Mouse (Mus musculus) macrophage (primary cell): ENCODE results near the gene Gm5773. TPM values are rescaled to one million over a fixed set of nuclear protein-coding genes. Genes with fewer than 3 reads are reported as not detected.
"Not testable (repeated sequence)": the region's sequence is repeated elsewhere in the genome, so short reads cannot be mapped to it uniquely, and the experiment has no call there.

Experiments used
- H3K27ac ChIP-seq: fragments of 350-480 bp; formaldehyde crosslinking; 2 replicates; pipeline ENCODE4 v1.9.0; 2021
- H3K36me3 ChIP-seq: fragments of 350-480 bp; formaldehyde crosslinking; 2 replicates; pipeline ENCODE4 v1.9.0; 2021; ENCODE audit errors: inconsistent target
- H3K4me3 ChIP-seq: fragments of 350-480 bp; formaldehyde crosslinking; 2 replicates; pipeline ENCODE4 v1.9.0; 2021; ENCODE audit errors: inconsistent target
- H3K79me2 ChIP-seq: fragments of 350-480 bp; formaldehyde crosslinking; 2 replicates; pipeline ENCODE4 v1.9.0; 2021; ENCODE audit errors: inconsistent target
- WGBS: methylation state at CpG from one replicate; pipeline ENCODE4 v1.1.7; 2026; ENCODE audit warnings: inconsistent platforms; ENCODE audit not compliant: missing documents; 5-methylcytosine and 5-hydroxymethylcytosine counted together
- polyA plus RNA-seq: library from polyadenylated mRNA; stranded (reverse); fragments of 250-400 nt; gene quantifications from 3 replicates; pipeline ENCODE4 v1.2.4, GENCODE M21; 2018; ENCODE audit warnings: inconsistent platforms
- total RNA-seq, 78 experiments: library from RNA; depleted of rRNA; stranded (reverse); fragments of 250-400 nt; gene quantifications; 1 replicate in 9 of 78; 2 replicates in 24 of 78; 3 replicates in 43 of 78; 4 replicates in 2 of 78; pipeline ENCODE4 v1.2.4; 2018; ENCODE audit warnings: inconsistent platforms in 56 of 78

Gene Gm5773
- total RNA-seq (2018; cell fraction: chromatin; rRNA removed): not detected
- total RNA-seq (2018; cell fraction: cytosol; rRNA removed): not detected
- not detected for total RNA-seq (2018; cell fraction: nucleus; rRNA removed)
- not detected in 3 replicates for polyA plus RNA-seq

GRCm38 (mm10) chr3:93772700-93773099 lies at the start of gene Gm5773:
Gene Gm5773 (plus strand): TSS chr3:93773000.
- not testable (repeated sequence) for H3K36me3 ChIP-seq, H3K79me2 ChIP-seq, H3K4me3 ChIP-seq, H3K27ac ChIP-seq
- 75% methylated on average over 1 of the region's 1 CpGs for WGBS

- WGBS: no CpG with 5 or more reads among the region's 1 CpGs
- H3K36me3 ChIP-seq, H3K4me3 ChIP-seq, H3K79me2 ChIP-seq, H3K27ac ChIP-seq: not testable (repeated sequence)
Observed at GRCm38 (mm10) chr3:93745475-93745874, 27.3 kb upstream of the Gm5773 start.

- 90% methylated on average over 9 of the region's 18 CpGs for WGBS
- H3K79me2 ChIP-seq, H3K4me3 ChIP-seq, H3K36me3 ChIP-seq, H3K27ac ChIP-seq: not testable (repeated sequence)
Observed at GRCm38 (mm10) chr3:93754022-93754421, 18.8 kb upstream of the Gm5773 start.

GRCm38 (mm10) chr3:93796098-93796497 lies 23.3 kb downstream of the Gm5773 start, which contains the start of gene Tdpoz4:
Gene Tdpoz4 (plus strand): TSS chr3:93796398.
- H3K79me2 ChIP-seq, H3K27ac ChIP-seq, H3K4me3 ChIP-seq, H3K36me3 ChIP-seq: not testable (repeated sequence)

- H3K27ac ChIP-seq, H3K36me3 ChIP-seq, H3K79me2 ChIP-seq, H3K4me3 ChIP-seq: not testable (repeated sequence)
Observed at GRCm38 (mm10) chr3:93813341-93813740, 40.5 kb downstream of the Gm5773 start.

Other genes with a start within 250 kb of the Gm5773 start
- gene S100a10, start 217.9 kb upstream of the Gm5773 start, polyA plus RNA-seq: 266 to 423 TPM (median 285 TPM) in 3 replicates
- gene Tdpoz2, start 120.3 kb upstream of the Gm5773 start, polyA plus RNA-seq: not detected in 3 replicates
- not detected in 3 replicates for gene Tdpoz1, start 96.7 kb upstream of the Gm5773 start, polyA plus RNA-seq
- not detected in 3 replicates for gene Gm37596, start 79.9 kb upstream of the Gm5773 start, polyA plus RNA-seq
- not detected in 3 replicates for gene Tdpoz4, start 23.4 kb downstream of the Gm5773 start, polyA plus RNA-seq
- not detected in 3 replicates for gene Tdpoz3, start 53.0 kb downstream of the Gm5773 start, polyA plus RNA-seq
- not detected in 3 replicates for gene Gm9117, start 170.5 kb downstream of the Gm5773 start, polyA plus RNA-seq
- not detected in 3 replicates for gene Tdpoz5, start 188.3 kb downstream of the Gm5773 start, polyA plus RNA-seq